Mouse (Mus musculus) yolk sac, embryonic 10.5 days (tissue): ENCODE measurements around the gene Hs3st6.

Experiments used
- DNase-seq: peaks from one replicate; pipeline ENCODE4 v3.0.0-alpha.2; 2017; ENCODE audit warnings: low spot score

Hs3st6 gene

DNA sequence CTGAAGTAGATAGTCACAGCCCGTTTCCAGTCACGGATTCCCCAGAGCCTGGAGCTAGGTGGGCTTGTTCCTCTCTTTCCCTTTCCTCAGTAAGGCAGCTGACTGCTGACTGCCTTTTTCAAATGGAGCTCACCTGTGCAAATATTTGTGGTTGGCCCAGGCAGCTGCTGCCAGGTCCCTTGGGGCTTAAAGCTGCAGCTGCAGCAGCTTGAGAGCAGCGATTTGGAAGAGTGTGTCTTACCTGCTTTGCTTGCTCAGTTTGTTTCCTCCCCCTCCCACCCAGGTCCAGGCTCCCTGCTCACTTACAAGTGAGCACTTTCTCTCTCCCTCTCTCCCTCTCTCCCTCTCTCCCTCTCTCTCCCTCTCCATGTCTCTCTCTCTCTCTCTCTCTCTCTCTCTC lies 16.4 kb downstream of the Hs3st6 start:
- peak; percentile 49 for DNase-seq

DNA sequence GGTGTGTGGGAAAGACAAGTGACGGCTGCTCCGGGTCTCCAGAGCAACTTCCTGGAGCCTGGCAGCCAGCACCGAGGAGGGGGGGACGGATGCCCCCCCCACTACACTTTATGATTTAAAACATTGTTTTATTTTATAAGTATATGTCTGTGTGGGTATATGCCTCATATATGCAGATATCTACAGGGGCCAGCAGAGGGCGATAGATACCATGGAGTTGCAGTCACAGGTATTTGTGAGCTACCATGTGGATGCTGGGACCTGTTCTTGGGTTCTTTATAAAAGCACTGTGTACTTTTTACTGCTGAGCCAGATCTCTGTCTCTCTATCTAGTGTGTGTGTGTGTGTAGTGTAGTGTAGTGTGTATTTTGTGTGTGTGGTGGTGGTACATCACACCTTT lies 20.5 kb downstream of the Hs3st6 start:
- no peak for DNase-seq

DNA sequence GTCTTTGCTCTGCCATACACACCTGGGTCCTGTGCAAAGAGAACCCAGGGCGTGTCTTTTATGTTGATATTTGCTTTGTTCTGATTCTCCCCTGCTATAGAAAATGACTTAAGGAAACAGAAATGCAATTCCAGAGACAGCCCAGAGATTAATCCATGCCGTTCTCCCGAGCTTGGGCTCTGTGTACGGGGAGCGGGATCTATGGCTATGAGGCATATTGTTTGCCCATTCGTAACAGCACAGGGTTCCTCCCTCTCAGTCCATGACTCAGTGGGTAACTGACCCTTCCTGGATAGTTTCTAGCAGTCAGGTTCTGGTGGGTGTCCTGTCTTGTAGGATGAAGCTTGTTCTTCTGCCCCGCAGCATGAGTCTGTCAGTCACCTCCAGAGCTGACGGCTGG lies 22.4 kb downstream of the Hs3st6 start:
- no peak for DNase-seq

DNA sequence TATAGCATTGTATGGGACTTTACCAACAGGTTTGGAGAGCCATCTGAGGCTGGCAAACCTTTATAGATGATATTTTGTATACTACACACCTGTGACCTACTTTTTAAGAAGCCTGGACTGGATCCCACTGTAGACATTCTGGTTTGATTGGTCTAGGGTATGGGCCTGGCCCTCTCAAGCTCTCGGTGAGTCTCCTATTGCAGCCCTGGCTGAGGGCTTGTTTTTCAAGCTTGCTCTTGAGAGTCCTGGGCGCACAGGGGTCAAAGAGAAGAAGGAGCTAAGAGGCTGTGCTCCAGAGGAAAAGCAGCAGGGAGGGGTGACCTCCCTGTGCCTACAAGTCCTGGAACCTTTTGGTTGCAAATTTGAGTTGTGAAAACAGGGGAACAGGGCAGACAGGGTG lies 24.3 kb downstream of the Hs3st6 start:
- DNase-seq = no peak

DNA sequence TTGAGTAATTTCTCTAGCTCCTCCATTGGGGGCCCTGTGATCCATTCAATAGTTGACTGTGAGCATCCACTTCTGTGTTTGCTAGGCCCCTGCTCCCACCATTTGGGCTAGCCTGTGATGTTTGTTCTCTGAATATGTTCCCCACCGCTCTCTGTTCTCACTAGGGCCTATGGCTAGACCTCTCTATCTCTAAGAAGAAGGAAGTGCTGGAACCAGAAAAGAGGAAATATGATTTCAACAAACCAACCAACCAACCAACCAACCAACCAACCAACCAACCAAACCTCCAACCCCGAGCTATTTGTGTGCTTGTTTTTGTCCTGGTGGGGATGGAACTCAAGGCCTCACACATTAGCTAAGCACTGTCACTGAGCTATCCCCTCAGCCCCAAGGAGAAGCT lies 28.0 kb downstream of the Hs3st6 start:
- no peak for DNase-seq

DNA sequence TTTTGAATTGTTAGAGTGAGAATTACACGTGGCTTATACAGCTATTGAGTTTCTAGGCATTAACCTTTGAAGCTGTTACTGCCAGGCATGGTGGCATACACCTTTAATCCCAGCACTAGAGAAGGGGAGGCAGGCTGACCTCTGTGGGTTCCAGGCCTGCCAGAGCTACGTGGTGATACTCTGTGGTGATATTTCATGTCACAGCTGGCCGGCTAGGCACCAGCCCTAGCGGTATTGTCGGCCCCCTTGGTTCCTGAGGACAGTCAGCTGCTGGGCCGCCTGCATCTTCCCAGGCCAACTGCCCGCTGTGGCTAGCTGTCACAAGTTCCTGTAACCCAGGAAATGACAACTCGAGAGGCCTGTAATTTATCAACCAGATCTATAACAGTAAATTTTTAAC lies 39.4 kb downstream of the Hs3st6 start:
- no peak for DNase-seq

DNA sequence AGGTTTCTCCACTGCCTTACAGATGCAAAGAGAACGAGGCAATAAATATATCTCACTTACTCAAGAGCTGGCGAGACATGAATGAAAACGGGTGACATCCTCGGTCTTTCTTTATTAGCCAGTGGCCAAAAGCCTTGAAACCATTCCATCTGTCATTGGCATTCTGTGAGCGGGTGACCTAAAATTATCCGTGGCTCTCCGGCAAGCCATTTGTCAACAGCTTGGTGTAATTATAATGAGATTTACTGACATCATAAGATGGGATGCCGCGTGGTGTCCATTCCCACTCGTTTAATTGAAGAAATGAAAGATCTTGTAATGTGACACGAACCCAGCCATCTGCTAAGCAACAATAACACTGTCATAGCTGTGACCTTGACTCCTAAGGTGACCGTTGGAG lies 42.0 kb downstream of the Hs3st6 start:
- no peak for DNase-seq

DNA sequence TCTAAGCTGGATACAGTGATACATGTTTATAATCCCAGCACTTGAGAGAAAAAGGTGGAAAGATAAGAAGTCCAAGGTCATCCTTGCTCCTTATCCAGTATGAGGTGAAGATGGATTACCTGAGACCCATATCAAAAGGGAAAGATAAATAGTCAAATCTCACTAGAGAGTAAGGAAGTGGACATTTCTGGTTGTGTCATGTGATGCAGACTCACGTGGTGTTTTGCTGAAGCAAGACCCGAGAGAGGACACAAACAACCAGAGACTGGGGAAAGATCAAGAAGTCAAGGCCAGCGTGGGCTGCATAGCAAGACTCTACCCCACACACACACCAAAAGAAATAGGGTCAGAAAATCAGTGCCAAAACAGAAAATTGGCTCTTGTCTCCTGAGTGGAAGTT lies 44.2 kb downstream of the Hs3st6 start:
- DNase-seq = no peak

DNA sequence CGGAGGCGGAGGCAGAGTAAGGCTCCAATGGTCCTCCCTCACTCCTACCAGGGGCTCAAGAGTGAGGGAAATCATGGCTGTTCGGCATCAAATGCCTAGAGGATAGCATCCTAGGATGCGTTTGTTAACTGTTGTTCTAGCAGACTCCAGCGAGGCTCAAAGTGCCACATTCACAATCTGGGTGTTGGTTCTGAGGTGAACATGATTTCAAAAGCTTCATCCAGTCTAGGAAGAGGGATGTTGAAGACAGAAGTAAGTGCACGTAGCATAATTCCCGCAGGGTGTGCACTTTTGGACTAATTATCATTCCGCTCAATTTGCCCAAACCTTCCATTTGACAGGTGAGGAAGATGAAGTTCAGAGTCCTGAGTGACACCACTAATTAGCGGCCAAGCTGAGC lies 45.4 kb downstream of the Hs3st6 start:
- DNase-seq = no peak

DNA sequence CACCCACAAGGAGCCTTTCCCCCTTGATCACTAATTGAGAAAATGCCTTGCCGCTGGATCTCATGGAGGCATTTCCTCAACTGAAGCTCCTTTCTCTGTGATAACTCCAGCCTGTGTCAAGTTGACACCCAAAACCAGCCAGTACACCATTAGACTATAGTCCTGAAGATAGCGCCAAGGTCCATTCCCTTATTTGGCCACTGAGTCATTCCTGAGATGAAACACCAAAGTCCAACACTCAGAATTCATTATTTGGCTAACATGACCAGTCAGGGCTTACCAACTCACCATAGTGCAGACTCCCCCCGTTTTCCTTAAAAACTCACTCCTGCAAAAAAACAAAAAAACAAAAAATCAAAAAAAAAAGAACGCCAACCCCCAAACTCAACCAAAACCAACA lies 46.7 kb downstream of the Hs3st6 start:
- no peak for DNase-seq

DNA sequence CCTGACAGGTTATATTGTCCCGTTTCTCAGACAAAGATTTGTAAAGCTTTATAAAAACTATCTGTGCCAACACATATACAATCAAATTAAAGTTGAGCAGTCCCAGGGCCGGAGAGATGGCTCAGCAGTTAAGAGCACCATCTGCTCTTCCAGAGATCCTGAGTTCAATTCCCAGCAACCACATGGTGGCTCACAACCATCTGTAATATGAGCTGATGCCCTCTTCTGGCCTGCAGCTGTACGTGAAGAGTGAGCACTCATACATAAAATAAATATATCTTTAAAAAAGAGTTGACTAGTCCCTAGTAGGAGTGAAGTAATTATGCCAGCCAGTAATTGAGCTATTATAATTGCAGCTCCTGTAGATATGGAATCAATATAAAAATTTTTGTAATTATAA lies 47.7 kb downstream of the Hs3st6 start:
- DNase-seq = no peak

DNA sequence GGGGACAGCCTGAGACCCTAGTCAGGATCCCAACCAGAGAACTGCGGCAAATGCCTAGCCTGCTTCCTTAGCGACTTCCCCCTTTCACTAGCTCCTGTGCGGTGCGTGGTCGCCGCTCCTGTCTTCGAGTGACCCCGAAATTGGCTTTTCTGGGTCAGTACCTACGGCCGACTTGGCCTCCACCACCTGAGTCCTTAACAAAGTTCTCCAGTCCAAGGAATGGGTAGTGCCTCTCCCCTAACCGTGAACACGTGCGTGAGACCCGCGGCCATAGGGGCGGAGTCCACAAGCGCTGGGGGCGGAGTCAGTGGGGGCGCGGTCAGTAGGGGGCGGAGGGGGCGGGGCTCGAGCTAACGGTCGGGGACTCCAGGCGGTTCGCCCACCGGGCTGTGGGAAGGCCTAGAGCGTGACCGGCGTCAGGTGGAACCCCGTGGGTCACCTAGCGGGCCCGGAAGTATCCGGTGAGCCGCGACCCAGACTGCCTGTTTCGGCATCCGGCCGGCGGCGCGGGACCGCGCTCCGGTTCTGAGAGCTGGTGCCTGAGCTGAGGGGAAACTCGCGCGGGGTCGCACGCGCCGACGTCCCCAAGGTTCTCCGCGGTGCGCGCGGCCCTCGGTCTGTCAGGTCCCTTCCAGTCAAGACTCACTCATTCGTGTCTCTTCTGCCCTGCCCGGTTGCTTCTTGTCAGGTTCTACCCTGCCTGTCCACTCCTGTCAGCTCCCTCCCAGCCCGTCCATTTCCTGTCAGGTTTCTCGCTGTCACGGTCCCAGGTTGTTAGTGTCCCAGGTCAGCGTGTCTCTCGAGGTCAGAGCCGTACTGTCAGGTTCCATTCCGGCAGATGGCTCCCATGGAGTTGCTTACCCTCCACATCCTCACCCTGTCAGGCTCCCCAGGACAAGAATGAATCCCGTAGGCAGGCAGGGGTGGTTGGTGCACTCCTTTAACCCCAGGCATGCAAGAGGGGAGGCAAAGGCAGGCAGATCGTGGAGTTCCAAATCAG lies 51.5 kb downstream of the Hs3st6 start, which contains the start of gene Meiob:
TSS of gene Meiob (plus strand) at position 338 of the 1,000 bp plus-strand sequence.
- DNase-seq = peak; percentile 85
